Mouse (Mus musculus) neural tube, embryonic 11.5 days (tissue): Measurements from ENCODE around the gene Il3. TPM values are rescaled to one million over a fixed set of nuclear protein-coding genes. Genes with fewer than 3 reads are reported as not detected.

ENCODE experiments used
- ATAC-seq: fragments of 200-750 bp; cut with Nextera tagmentation; 2 replicates; pipeline ENCODE4 v1.8.0; 2017; ENCODE audit warnings: moderate number of reproducible peaks, mild to moderate bottlenecking, moderate TSS enrichment, moderate library complexity; ENCODE audit not compliant: insufficient read depth, low FRiP score, low TSS enrichment
- DNase-seq: peaks from one replicate; pipeline ENCODE4 v3.0.0-alpha.2; 2015; ENCODE audit warnings: low spot score
- H3K27ac ChIP-seq: fragments of 300-500 bp; sonication (generic); 2 replicates; pipeline ENCODE4 v1.5.1; 2014; ENCODE audit warnings: low read depth, mild to moderate bottlenecking, low read length
- H3K27me3 ChIP-seq: fragments of 300-500 bp; sonication (generic); 2 replicates; pipeline ENCODE4 v1.6.1; 2014; ENCODE audit warnings: mild to moderate bottlenecking, low read length, mixed read lengths; ENCODE audit not compliant: control insufficient read depth, insufficient read depth
- H3K36me3 ChIP-seq: fragments of 300-500 bp; sonication (generic); 2 replicates; pipeline ENCODE4 v1.6.1; 2014; ENCODE audit warnings: mild to moderate bottlenecking, low read length, moderate library complexity, mixed read lengths; ENCODE audit not compliant: control insufficient read depth, insufficient read depth
- H3K4me1 ChIP-seq: fragments of 300-500 bp; sonication (generic); 2 replicates; pipeline ENCODE4 v1.6.1; 2014; ENCODE audit warnings: low read length, mixed read lengths; ENCODE audit not compliant: control insufficient read depth, insufficient read depth
- H3K4me2 ChIP-seq: fragments of 300-500 bp; sonication (generic); 2 replicates; pipeline ENCODE4 v1.6.1; 2014; ENCODE audit warnings: low read depth, mild to moderate bottlenecking, moderate library complexity
- H3K4me3 ChIP-seq: fragments of 300-500 bp; sonication (generic); 2 replicates; pipeline ENCODE4 v1.5.1; 2014; ENCODE audit warnings: low read depth, low read length
- H3K9ac ChIP-seq: fragments of 300-500 bp; sonication (generic); 2 replicates; pipeline ENCODE4 v1.6.1; 2014; ENCODE audit warnings: mild to moderate bottlenecking, low read length
- H3K9me3 ChIP-seq: fragments of 300-500 bp; sonication (generic); 2 replicates; pipeline ENCODE4 v1.6.1; 2016; ENCODE audit warnings: low read length; ENCODE audit not compliant: control insufficient read depth
- WGBS: fragments of 180-500 bp; shearing (Covaris S2); extraction: QIAGEN DNeasy Blood & Tissue Kit; methylation state at CpG from one replicate; pipeline ENCODE4 v1.1.7; 2014; 5-methylcytosine and 5-hydroxymethylcytosine counted together
- polyA plus RNA-seq: library from polyadenylated mRNA; unstranded; fragments of >200 nt; fragmentation: Nextera tagmentation; extraction: Ambion mirVana; gene quantifications from 2 replicates; pipeline ENCODE4 v1.2.1, GENCODE M21; 2014

Il3 gene
- polyA plus RNA-seq, 1 experiment from 2014 or later = not detected

GRCm38 (mm10) chr11:54216091-54216490 is 51.0 kb downstream of the Il3 start:
- DNase-seq (no peak), ATAC-seq (no peak)
- Histone ChIP-seq H3K4me2 (no peak overlapping the region), H3K27ac (no peak overlapping the region), H3K36me3 (no peaks in the 10 kb centered on the region), H3K9ac (no peak overlapping the region), H3K27me3 (no peaks in the 10 kb centered on the region), H3K4me3 (no peak overlapping the region), H3K4me1 (no peaks in the 10 kb centered on the region), H3K9me3 (no peaks in the 10 kb centered on the region)
- 79% methylated on average over 6 of the region's 6 CpGs for whole genome bisulfite sequencing

Other genes with a start within 250 kb of the Il3 start
- gene Slc22a4, start 239.2 kb downstream of the Il3 start, polyA plus RNA-seq = 0.72 and 1.2 TPM in 2 replicates
- gene Pdlim4, start 198.3 kb downstream of the Il3 start, polyA plus RNA-seq = 59.7 and 65.1 TPM in 2 replicates
- gene P4ha2, start 167.2 kb downstream of the Il3 start, polyA plus RNA-seq = 18.4 TPM in 2 replicates
- not detected in 2 replicates for gene Csf2, start 17.6 kb downstream of the Il3 start, polyA plus RNA-seq
- 16.6 and 17.7 TPM in 2 replicates for gene Acsl6, start 36.5 kb upstream of the Il3 start, polyA plus RNA-seq
- gene Meikin, start 103.4 kb upstream of the Il3 start, polyA plus RNA-seq = not detected in 2 replicates
- 12.9 and 13.8 TPM in 2 replicates for gene Fnip1, start 170.9 kb upstream of the Il3 start, polyA plus RNA-seq